Mouse (Mus musculus) liver, embryonic 11.5 days (tissue): ENCODE results near the gene Dzip1l. TPM values are rescaled to one million over a fixed set of nuclear protein-coding genes. Genes with fewer than 3 reads are reported as not detected.

Source experiments
- ATAC-seq: fragments of 200-750 bp; cut with Nextera tagmentation; replicated peaks from 2 replicates; pipeline ENCODE4 v1.8.0; 2017; ENCODE audit warnings: moderate number of reproducible peaks, mild to moderate bottlenecking, moderate TSS enrichment, moderate library complexity; ENCODE audit not compliant: low FRiP score
- DNase-seq: peaks from one replicate; pipeline ENCODE4 v3.0.0-alpha.2; 2017; ENCODE audit warnings: low spot score
- H3K27ac ChIP-seq: fragments of 300-500 bp; sonication (generic); 2 replicates; pipeline ENCODE4 v1.5.1; 2014; ENCODE audit warnings: mild to moderate bottlenecking, low read depth, low read length, control low read depth
- H3K27me3 ChIP-seq: fragments of 300-500 bp; sonication (generic); replicated peaks from 2 replicates; pipeline ENCODE4 v1.6.1; 2014; ENCODE audit warnings: low read length, mixed read lengths; ENCODE audit not compliant: control insufficient read depth, insufficient read depth
- H3K36me3 ChIP-seq: fragments of 300-500 bp; sonication (generic); 2 replicates; pipeline ENCODE4 v1.6.1; 2014; ENCODE audit warnings: mild to moderate bottlenecking, low read length, moderate library complexity, mixed read lengths; ENCODE audit not compliant: control insufficient read depth, insufficient read depth
- H3K4me1 ChIP-seq: fragments of 300-500 bp; sonication (generic); replicated peaks from 2 replicates; pipeline ENCODE4 v1.6.1; 2014; ENCODE audit warnings: low read length, mixed read lengths; ENCODE audit not compliant: control insufficient read depth, insufficient read depth
- H3K4me2 ChIP-seq: fragments of 300-500 bp; sonication (generic); 2 replicates; pipeline ENCODE4 v1.6.1; 2014; ENCODE audit warnings: mild to moderate bottlenecking, control low read depth, moderate library complexity
- H3K4me3 ChIP-seq: fragments of 300-500 bp; sonication (generic); 2 replicates; pipeline ENCODE4 v1.5.1; 2014; ENCODE audit warnings: low read depth, low read length, control low read depth
- H3K9ac ChIP-seq: fragments of 300-500 bp; sonication (generic); 2 replicates; pipeline ENCODE4 v1.6.1; 2014; ENCODE audit warnings: low read depth, low read length, control low read depth
- H3K9me3 ChIP-seq: fragments of 300-500 bp; sonication (generic); 2 replicates; pipeline ENCODE4 v1.6.1; 2016; ENCODE audit warnings: low read length, inconsistent platforms, mixed read lengths; ENCODE audit not compliant: control insufficient read depth
- WGBS: fragments of 180-500 bp; shearing (Covaris S2); extraction: QIAGEN DNeasy Blood & Tissue Kit; methylation state at CpG from one replicate; pipeline ENCODE4 v1.1.7; 2014; 5-methylcytosine and 5-hydroxymethylcytosine counted together
- polyA plus RNA-seq: library from polyadenylated mRNA; unstranded; fragments of >200 nt; fragmentation: Nextera tagmentation; extraction: Ambion mirVana; gene quantifications from 2 replicates; pipeline ENCODE4 v1.2.1, GENCODE M21; 2014

The Dzip1l gene
- polyA plus RNA-seq, 1 experiment from 2014 or later, result 6.2 TPM

DNA sequence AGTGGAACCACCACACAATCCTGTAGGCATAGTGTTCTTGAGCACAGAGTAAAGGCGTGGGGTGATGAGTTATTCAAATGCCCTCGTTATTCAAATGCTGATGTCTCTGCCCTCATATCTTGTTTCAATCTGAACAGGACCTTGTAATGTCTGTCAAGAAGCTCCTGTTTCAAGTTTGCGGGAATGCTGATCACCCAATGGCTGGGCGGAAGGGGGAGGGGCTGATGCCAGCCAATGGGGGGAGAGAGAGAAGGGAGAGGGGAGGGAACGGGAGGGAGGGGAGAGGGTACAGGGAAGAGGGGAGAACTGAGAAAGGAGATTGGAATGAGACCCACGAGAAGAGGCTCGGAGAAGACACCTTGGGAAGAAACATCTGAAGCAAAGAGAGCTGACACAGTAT lies 65.7 kb downstream of the Dzip1l start:
- no peak for ATAC-seq
- H3K36me3 ChIP-seq, result no peaks in the 10 kb centered on the region
- no peak for DNase-seq
- no peaks in the 10 kb centered on the region for H3K9me3 ChIP-seq
- 55% methylated on average over 7 of the region's 7 CpGs for WGBS
- H3K27me3 ChIP-seq, result no peaks in the 10 kb centered on the region
- no peak overlapping the region for H3K4me3 ChIP-seq
- H3K9ac ChIP-seq, result no peak overlapping the region
- no peak overlapping the region for H3K4me2 ChIP-seq
- no peak overlapping the region for H3K27ac ChIP-seq
- no peaks in the 10 kb centered on the region for H3K4me1 ChIP-seq

DNA sequence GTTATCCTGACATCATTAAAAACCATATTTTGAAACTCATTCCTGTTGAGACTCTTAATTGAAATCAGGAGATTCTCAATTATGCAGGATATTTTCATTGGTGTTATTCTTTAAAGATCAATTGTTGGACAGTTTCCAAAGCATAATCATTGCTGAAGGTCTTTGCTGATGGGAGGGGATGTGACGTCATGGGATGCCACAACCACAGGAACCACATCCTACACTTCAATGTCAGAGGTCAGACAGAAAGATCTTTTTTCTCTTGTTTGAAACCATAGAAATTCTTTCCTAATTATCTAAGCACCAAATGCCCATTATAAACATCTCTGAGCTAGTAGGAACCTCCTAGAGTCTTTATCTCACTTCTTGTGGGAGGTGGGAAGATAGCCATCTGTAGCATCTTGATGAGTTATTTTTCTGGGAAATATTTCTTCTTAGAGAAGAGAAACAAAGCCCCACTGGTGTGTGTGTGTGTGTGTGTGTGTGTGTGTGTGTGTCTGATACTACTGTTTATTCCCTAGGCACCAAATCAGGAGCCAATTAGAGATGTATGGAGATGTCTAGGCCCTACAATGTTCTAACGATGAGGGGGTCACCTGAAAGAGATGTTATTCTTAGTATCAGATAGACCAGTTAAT lies 70.6 kb downstream of the Dzip1l start:
- no peak overlapping the region for H3K4me2 ChIP-seq
- DNase-seq (no peak), ATAC-seq (no peak)
- H3K4me3 ChIP-seq, result no peak overlapping the region
- no peaks in the 10 kb centered on the region for H3K9me3 ChIP-seq
- no peak overlapping the region for H3K9ac ChIP-seq
- H3K4me1 ChIP-seq, result no peaks in the 10 kb centered on the region
- 56% methylated on average over 2 of the region's 2 CpGs for WGBS
- no peaks in the 10 kb centered on the region for H3K36me3 ChIP-seq
- no peaks in the 10 kb centered on the region for H3K27me3 ChIP-seq
- H3K27ac ChIP-seq, result no peak overlapping the region

DNA sequence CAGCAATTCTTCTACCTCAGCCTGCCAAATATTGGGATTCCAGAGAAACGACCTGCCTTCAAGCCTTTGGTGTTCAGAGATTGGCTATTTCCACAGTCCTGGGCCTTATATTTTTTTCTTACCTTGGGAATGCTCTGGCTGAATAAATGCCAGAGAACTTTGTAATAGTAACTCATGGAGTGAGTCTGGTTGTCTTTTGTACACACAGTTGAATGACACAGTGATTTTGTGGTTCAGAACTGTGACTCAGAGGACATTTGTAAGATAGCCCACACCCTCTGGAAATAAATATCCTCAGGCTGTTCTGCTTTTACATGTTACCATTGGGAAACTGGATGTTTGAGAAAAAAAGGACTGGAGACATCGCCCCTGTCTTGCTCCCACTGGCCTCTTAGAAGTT lies 71.9 kb downstream of the Dzip1l start:
- DNase-seq (no peak), ATAC-seq (no peak)
- Histone ChIP-seq H3K9me3 (no peaks in the 10 kb centered on the region), H3K4me2 (no peak overlapping the region), H3K36me3 (no peaks in the 10 kb centered on the region), H3K27ac (no peak overlapping the region), H3K27me3 (no peaks in the 10 kb centered on the region), H3K9ac (no peak overlapping the region), H3K4me1 (no peaks in the 10 kb centered on the region), H3K4me3 (no peak overlapping the region)
- WGBS, result 82% methylated on average over 2 of the region's 2 CpGs

DNA sequence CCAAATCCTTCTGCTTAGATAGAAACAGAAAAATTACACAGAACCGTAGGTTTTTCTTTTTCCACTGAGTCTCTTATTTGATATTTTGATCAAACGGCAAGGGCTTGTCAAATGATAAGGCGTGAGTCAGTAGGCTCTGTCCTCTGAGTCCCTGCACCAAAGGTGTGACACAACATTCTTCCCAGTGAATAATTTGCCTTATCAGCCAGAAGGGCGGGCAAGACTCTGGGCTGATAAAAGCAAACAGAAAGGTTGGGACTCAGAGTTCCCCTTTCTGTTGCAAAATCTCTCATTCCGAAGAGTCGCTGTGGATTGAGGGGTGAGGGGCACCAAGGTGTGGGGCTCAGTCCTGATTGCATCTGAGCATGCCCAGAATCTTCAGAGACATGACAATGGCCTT lies 72.9 kb downstream of the Dzip1l start:
- no peak overlapping the region for H3K4me3 ChIP-seq
- 49% methylated on average over 6 of the region's 6 CpGs for WGBS

DNA sequence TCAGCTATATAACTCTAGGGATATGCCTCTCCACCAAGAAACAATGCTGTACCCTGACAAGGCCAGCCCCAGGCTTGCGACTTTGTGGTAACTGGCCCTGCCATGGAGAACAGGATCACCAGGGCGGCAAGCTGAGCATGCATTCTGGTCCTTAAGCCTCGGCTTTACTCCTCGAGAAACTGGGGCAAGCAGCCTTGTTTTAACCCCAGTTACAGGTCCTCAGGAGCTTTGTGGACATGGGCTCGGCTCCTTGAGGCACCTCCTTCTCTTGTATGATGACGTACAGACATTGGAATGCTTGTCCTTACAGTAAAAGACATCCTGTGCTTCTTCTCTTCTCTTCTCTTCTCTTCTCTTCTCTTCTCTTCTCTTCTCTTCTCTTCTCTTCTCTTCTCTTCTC lies 74.4 kb downstream of the Dzip1l start:
- H3K36me3 ChIP-seq, result no peaks in the 10 kb centered on the region
- no peaks in the 10 kb centered on the region for H3K9me3 ChIP-seq
- DNase-seq (no peak), ATAC-seq (no peak)
- H3K4me3 ChIP-seq, result no peak overlapping the region
- no peak overlapping the region for H3K9ac ChIP-seq
- 72% methylated on average over 6 of the region's 6 CpGs for WGBS
- no peak overlapping the region for H3K4me2 ChIP-seq
- H3K4me1 ChIP-seq, result no peaks in the 10 kb centered on the region
- no peak overlapping the region for H3K27ac ChIP-seq
- no peaks in the 10 kb centered on the region for H3K27me3 ChIP-seq

More for the DNA sequence above, 72.9 kb downstream of the Dzip1l start:
- Histone ChIP-seq H3K9me3 (no peaks in the 10 kb centered on the region), H3K27me3 (no peaks in the 10 kb centered on the region), H3K4me2 (no peak overlapping the region), H3K27ac (no peak overlapping the region), H3K4me1 (no peaks in the 10 kb centered on the region), H3K36me3 (no peaks in the 10 kb centered on the region), H3K9ac (no peak overlapping the region)
- DNase-seq (no peak), ATAC-seq (no peak)

DNA sequence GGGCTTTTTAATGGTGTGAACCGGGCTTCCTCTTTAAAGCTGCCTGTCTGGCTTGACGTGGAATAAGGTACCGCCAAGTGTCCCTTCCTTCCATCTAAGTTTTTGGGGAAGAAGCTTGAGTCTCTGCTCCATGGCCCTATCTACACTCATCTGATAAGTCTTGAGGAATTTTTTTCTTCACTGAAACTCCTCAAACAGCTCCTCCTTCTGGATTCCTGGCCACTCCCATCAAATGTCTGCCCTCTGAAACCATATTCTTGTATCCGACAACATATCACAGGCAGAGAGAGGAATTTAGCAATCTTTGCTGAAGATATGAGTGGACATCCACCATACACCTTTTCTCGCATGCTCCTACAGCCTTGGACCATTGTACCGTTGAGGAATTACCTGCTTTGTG lies 77.0 kb downstream of the Dzip1l start:
- Histone ChIP-seq H3K36me3 (no peaks in the 10 kb centered on the region), H3K27ac (no peak overlapping the region), H3K27me3 (no peaks in the 10 kb centered on the region), H3K9me3 (no peaks in the 10 kb centered on the region), H3K4me1 (no peaks in the 10 kb centered on the region), H3K4me2 (no peak overlapping the region), H3K4me3 (no peak overlapping the region), H3K9ac (no peak overlapping the region)
- 78% methylated on average over 6 of the region's 6 CpGs for WGBS
- no peak for ATAC-seq
- no peak for DNase-seq

DNA sequence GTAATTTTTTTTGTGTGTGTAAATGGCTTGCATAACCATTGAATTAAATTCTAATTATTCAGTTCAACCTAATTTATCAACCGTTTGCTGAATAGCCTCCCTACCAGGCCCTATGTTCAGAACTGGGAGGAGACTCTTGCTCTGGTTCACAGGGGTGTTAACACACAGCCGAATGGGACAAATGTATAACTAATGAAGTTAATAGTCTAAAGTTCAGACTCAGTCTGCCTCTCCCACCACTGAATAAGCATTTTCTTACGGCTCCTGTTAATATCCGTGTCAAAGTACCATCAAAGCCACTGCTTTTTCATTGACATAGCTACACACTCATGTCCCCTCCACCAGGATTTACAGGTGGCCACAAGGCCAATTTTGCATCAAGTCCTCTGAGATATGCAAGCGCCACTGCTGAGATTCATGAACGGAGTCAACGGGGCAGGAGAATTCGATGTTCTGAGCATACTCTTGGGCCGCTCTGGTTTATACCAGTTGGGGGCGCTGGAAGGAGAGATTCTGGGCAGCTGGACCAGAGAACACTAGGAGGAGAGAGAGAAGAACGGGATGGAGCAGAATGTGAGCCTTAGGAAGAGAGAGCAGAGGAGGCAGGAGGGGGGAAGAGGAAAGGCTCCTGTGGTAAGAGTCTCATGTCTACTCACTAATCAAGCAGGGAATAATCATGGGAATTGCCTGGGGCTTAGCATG lies 78.3 kb downstream of the Dzip1l start:
- Histone ChIP-seq H3K9me3 (no peaks in the 10 kb centered on the region), H3K27ac (no peak overlapping the region), H3K27me3 (no peaks in the 10 kb centered on the region), H3K36me3 (no peaks in the 10 kb centered on the region), H3K4me1 (no peaks in the 10 kb centered on the region), H3K4me2 (no peak overlapping the region), H3K9ac (no peak overlapping the region), H3K4me3 (no peak overlapping the region)
- ATAC-seq, result no peak
- no peak for DNase-seq
- WGBS, result 65% methylated on average over 11 of the region's 11 CpGs

DNA sequence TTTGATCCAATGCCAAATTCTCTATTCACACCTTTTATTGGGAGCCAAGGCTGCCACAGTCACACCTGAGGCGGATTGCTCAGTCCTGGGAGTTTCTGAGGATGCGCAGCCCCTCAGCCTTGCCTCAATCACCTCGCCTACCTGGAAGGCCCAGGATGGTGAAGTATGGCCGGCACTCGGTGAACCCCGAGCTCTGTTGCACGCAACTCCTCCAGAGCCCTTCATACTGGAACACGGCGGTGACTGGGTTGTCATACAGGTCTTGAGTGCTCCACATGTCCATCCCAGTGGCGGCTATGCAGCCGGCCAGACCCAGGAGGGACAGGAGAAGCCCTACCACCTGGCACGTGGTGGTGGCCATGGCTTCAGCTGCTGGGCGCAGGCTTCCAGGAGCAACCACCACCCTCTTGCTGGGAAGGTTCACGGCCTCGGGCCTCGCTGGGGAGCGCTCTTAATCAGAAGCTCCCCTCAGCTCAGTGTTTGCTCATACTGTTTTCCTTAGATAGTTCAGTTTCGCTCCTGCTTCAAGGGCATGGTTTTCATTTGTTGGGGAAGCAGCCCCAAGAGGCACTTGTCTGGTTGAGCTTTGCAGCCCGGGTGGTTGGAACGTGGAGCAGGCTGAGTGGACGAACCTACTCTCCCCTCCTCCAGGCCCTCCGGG lies 80.4 kb downstream of the Dzip1l start:
- Histone ChIP-seq H3K9me3 (no peaks in the 10 kb centered on the region), H3K27me3 (no peaks in the 10 kb centered on the region), H3K4me3 (no peak overlapping the region), H3K36me3 (no peaks in the 10 kb centered on the region), H3K4me2 (no peak overlapping the region), H3K9ac (no peak overlapping the region), H3K4me1 (no peaks in the 10 kb centered on the region), H3K27ac (no peak overlapping the region)
- DNase-seq (no peak), ATAC-seq (no peak)
- WGBS, result 77% methylated on average over 22 of the region's 22 CpGs

DNA sequence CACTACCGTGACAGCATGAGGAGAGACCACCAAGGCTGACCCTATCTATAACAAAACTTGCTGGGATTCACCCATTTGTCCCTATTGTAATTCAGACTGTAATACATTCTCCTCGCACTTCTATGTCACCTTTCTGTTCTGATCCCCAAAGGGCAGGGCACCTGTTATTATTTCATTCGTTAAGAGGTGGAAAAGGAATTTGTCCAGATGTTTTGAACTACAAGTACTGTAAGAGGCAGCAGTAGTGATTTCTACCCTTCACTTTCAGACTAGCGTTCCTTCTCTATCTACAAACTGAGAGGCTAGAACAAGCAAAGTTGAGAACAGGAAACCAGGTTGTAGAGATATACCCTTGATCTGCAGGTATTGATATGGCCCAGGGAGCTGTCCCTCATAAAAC lies 81.0 kb downstream of the Dzip1l start:
- 72% methylated on average over 4 of the region's 4 CpGs for WGBS
- H3K9me3 ChIP-seq, result no peaks in the 10 kb centered on the region
- DNase-seq (no peak), ATAC-seq (no peak)
- no peak overlapping the region for H3K9ac ChIP-seq
- no peak overlapping the region for H3K27ac ChIP-seq
- no peaks in the 10 kb centered on the region for H3K4me1 ChIP-seq
- H3K4me3 ChIP-seq, result no peak overlapping the region
- H3K36me3 ChIP-seq, result no peaks in the 10 kb centered on the region
- H3K4me2 ChIP-seq, result no peak overlapping the region
- no peaks in the 10 kb centered on the region for H3K27me3 ChIP-seq
